Mouse (Mus musculus) forebrain, embryonic 16.5 days (tissue): ENCODE measurements at regions not wholly inside any gene's neighbourhood (a gene's known extent, or its start where the extent isn't known, plus 50 kb on each side); places are given as distances from the start of the nearest gene placed in this dataset.

Experiments
- ATAC-seq: fragments of 200-750 bp; cut with Nextera tagmentation; 2 replicates; pipeline ENCODE4 v1.8.0; 2017; ENCODE audit warnings: mild to moderate bottlenecking, moderate library complexity
- H3K27ac ChIP-seq: fragments of 300-500 bp; sonication (generic); 2 replicates; pipeline ENCODE4 v1.5.1; 2014; ENCODE audit warnings: low read length, control low read depth
- H3K27me3 ChIP-seq: fragments of 300-500 bp; sonication (generic); replicated peaks from 2 replicates; pipeline ENCODE4 v1.6.1; 2014; ENCODE audit warnings: low read length; ENCODE audit not compliant: control insufficient read depth, insufficient read depth
- H3K36me3 ChIP-seq: fragments of 300-500 bp; sonication (generic); 2 replicates; pipeline ENCODE4 v1.6.1; 2014; ENCODE audit not compliant: control insufficient read depth, insufficient read depth
- H3K4me1 ChIP-seq: fragments of 300-500 bp; sonication (generic); replicated peaks from 2 replicates; pipeline ENCODE4 v1.6.1; 2014; ENCODE audit warnings: low read length; ENCODE audit not compliant: control insufficient read depth, insufficient read depth
- H3K4me2 ChIP-seq: fragments of 300-500 bp; sonication (generic); 2 replicates; pipeline ENCODE4 v1.6.1; 2014; ENCODE audit warnings: mild to moderate bottlenecking, low read length, control low read depth
- H3K4me3 ChIP-seq: fragments of 300-500 bp; sonication (generic); replicated peaks from 2 replicates; pipeline ENCODE4 v1.5.1; 2014; ENCODE audit warnings: mild to moderate bottlenecking, low read length, control low read depth
- H3K9ac ChIP-seq: fragments of 300-500 bp; sonication (generic); replicated peaks from 2 replicates; pipeline ENCODE4 v1.6.1; 2014; ENCODE audit warnings: low read depth, low read length, control low read depth
- H3K9me3 ChIP-seq: fragments of 300-500 bp; sonication (generic); 2 replicates; pipeline ENCODE4 v1.6.1; 2016; ENCODE audit warnings: low read length; ENCODE audit not compliant: control insufficient read depth
- WGBS: fragments of 180-500 bp; shearing (Covaris S2); extraction: QIAGEN DNeasy Blood & Tissue Kit; methylation state at CpG from one replicate; pipeline ENCODE4 v1.1.7; 2014; 5-methylcytosine and 5-hydroxymethylcytosine counted together

DNA sequence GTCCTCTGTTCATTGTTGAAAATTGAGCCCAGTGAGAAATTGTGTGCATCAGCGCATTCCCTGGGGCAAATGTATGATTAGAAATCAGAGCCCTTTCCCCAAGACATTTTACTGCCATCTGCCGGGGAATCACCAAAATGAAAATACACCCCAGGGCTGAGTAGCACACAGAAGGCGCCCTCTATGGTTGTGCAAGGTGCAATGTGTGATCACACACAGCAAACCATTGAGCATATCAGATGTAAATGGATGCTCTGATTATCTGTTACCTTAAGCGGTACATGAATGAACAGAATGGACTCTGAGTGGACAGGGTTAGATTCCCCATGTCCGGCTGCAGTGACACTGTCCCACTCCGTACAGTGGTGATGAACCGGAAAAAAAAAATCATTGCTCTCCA is 172.4 kb downstream of the Bmp2 start:
- no peak overlapping the region for H3K4me3 ChIP-seq
- peaks cover 7% of the 10 kb centered on the region for H3K4me1 ChIP-seq
- no peaks in the 10 kb centered on the region for H3K36me3 ChIP-seq
- H3K27ac ChIP-seq, result no peak overlapping the region
- H3K27me3 ChIP-seq, result no peaks in the 10 kb centered on the region
- no peak overlapping the region for H3K4me2 ChIP-seq
- H3K9ac ChIP-seq, result no peak overlapping the region
- H3K9me3 ChIP-seq, result no peaks in the 10 kb centered on the region
- peak; percentile 66 for ATAC-seq
- 60% methylated on average over 7 of the region's 7 CpGs for WGBS

- ATAC-seq, result peak; percentile 84
- no peak overlapping the region for H3K4me3 ChIP-seq
- H3K9ac ChIP-seq, result no peak overlapping the region
- no peak overlapping the region for H3K4me2 ChIP-seq
- no peaks in the 10 kb centered on the region for H3K36me3 ChIP-seq
- no peaks in the 10 kb centered on the region for H3K27me3 ChIP-seq
- H3K9me3 ChIP-seq, result no peaks in the 10 kb centered on the region
- H3K27ac ChIP-seq, result no peak overlapping the region
- peaks cover 7% of the 10 kb centered on the region for H3K4me1 ChIP-seq
- WGBS, result 22% methylated on average over 6 of the region's 6 CpGs
These were observed 172.8 kb downstream of the Bmp2 start for GRCm38 (mm10) chr2:133724757-133725156.

GRCm38 (mm10) chr2:133734469-133735225 is 182.7 kb downstream of the Bmp2 start:
- Histone ChIP-seq H3K27me3 (no peaks in the 10 kb centered on the region), H3K4me3 (no peak overlapping the region), H3K4me2 (no peak overlapping the region), H3K27ac (no peak overlapping the region), H3K36me3 (no peaks in the 10 kb centered on the region), H3K4me1 (no peaks in the 10 kb centered on the region), H3K9ac (no peak overlapping the region), H3K9me3 (no peaks in the 10 kb centered on the region)
- 26% methylated on average over 9 of the region's 9 CpGs for WGBS
- no peak for ATAC-seq

DNA sequence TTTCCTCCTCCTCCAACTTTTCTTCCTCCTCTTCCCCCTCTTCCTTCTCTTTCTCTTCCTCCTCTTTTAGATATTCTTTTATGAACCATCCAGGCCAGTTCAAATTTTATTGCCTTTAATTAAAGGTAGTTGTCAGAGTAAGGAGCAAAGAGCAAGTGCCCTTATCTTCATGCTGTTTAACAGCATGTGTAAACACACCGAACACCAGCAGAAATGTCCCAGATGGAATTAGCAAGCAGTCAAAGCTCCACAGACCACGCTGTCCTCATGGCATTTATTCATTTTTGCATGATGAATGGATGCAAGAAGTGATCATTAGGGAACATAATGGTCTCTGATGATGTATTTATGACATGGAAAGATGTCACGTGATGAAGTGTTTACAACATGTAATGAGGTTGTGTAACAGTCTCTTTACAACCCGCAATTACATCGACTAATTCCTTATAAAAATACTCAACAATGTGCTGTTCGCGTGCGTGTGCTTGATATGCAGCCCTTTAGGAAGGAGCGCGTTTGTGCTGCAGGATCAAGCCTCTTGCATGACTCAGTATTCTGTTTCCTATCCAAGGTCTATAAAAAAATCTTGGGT is 187.0 kb downstream of the Bmp2 start:
- 80% methylated on average over 10 of the region's 10 CpGs for WGBS
- H3K4me3 ChIP-seq, result no peak overlapping the region
- no peak overlapping the region for H3K4me2 ChIP-seq
- no peak overlapping the region for H3K9ac ChIP-seq
- no peaks in the 10 kb centered on the region for H3K9me3 ChIP-seq
- no peak overlapping the region for H3K27ac ChIP-seq
- no peaks in the 10 kb centered on the region for H3K4me1 ChIP-seq
- peak; percentile 52 for ATAC-seq
- H3K36me3 ChIP-seq, result no peaks in the 10 kb centered on the region
- H3K27me3 ChIP-seq, result no peaks in the 10 kb centered on the region

- Histone ChIP-seq H3K4me3 (no peak overlapping the region), H3K4me2 (no peak overlapping the region), H3K27me3 (no peaks in the 10 kb centered on the region), H3K9ac (no peak overlapping the region), H3K4me1 (no peaks in the 10 kb centered on the region), H3K9me3 (no peaks in the 10 kb centered on the region), H3K36me3 (no peaks in the 10 kb centered on the region), H3K27ac (no peak overlapping the region)
- 31% methylated on average over 4 of the region's 4 CpGs for WGBS
- ATAC-seq, result no peak
These were observed 196.5 kb downstream of the Bmp2 start for GRCm38 (mm10) chr2:133748493-133748892.

DNA sequence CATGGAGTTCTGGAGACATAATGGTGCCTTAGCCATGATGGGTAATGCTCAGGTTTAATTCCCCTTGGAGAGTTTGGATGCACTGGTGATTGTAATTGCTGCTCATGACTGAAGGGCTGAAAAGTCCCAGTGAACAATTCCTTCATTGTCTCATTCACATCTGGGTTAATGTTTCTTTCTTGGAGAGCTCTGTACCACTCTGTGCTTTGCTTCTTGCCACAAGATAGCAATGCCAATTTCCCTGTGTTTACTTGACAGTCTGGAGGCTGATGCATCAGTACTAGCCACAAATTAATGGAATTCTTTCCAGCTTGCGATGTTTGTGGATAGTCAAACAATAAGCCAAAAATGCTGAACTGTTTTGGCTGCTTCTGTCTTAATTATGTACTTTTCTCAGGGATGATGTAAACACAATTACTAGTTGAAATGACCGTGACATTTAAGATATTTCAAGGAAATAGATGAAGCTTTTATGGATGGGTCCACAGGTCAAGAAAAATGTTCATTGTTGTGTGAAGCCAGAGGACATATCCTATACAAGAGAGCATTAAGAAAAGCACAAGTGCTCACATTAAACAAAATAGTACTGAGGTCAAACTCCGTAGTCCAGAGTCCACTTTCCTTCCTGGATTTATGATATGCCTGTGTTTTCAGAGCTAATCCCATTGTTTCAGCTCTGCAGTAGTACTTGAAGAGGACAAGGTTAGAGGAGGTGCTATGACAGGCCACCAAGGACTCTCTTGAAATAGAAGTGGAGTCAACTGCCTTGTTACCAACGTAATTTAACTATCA is 198.1 kb downstream of the Bmp2 start:
- no peaks in the 10 kb centered on the region for H3K27me3 ChIP-seq
- 79% methylated on average over 4 of the region's 4 CpGs for WGBS
- no peaks in the 10 kb centered on the region for H3K4me1 ChIP-seq
- H3K4me2 ChIP-seq, result no peak overlapping the region
- H3K4me3 ChIP-seq, result no peak overlapping the region
- ATAC-seq, result no peak
- H3K9me3 ChIP-seq, result no peaks in the 10 kb centered on the region
- no peaks in the 10 kb centered on the region for H3K36me3 ChIP-seq
- no peak overlapping the region for H3K9ac ChIP-seq
- no peak overlapping the region for H3K27ac ChIP-seq

DNA sequence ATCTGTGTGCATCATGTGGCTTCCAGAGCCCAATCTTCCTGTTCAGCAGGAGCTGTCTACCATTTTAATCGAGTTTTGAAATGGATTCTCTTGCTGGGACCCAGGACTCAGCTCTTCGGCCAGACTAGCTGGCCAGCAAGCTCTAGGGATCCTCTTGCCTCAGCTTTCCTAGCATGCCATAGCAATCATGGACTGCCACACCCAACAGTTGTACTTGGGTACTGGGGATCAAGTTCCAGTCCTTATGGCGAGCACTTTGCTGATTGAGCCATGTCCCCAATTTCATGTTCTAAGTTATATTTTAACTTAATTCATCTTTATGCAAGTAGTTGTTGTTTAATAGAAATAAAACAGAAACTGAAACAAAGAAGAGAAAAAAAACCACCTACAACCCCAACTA is 202.1 kb downstream of the Bmp2 start:
- Histone ChIP-seq H3K27me3 (no peaks in the 10 kb centered on the region), H3K4me3 (no peak overlapping the region), H3K4me1 (no peaks in the 10 kb centered on the region), H3K9ac (no peak overlapping the region), H3K4me2 (no peak overlapping the region), H3K27ac (no peak overlapping the region), H3K9me3 (no peaks in the 10 kb centered on the region), H3K36me3 (no peaks in the 10 kb centered on the region)
- ATAC-seq, result no peak
- WGBS, result 80% methylated on average over 3 of the region's 3 CpGs

DNA sequence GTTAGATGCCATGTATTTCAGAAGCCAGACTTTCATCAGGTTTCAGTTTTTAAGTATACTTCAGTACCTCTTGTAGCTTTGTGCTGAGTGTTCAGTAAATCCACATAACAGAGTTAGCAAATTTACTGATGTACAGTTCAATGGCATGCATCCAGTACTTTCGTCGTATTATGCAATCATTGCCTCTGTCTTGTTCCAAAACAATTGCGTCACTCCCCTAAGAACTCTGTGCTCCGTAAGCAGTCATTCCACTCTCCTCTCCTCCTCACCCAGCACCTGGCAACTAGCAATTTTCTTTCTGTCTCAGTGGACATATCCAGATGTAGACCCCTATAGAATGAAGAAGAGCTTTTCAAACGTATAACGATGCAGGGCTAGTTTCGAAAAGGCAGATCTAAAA is 209.5 kb downstream of the Bmp2 start:
- H3K4me2 ChIP-seq, result no peak overlapping the region
- no peak overlapping the region for H3K4me3 ChIP-seq
- H3K36me3 ChIP-seq, result no peaks in the 10 kb centered on the region
- ATAC-seq, result no peak
- H3K9ac ChIP-seq, result no peak overlapping the region
- no peak overlapping the region for H3K27ac ChIP-seq
- WGBS, result 60% methylated on average over 7 of the region's 7 CpGs
- H3K27me3 ChIP-seq, result no peaks in the 10 kb centered on the region
- H3K9me3 ChIP-seq, result no peaks in the 10 kb centered on the region
- H3K4me1 ChIP-seq, result no peaks in the 10 kb centered on the region

GRCm38 (mm10) chr2:133768546-133768945 is 216.6 kb downstream of the Bmp2 start:
- H3K4me1 ChIP-seq, result no peaks in the 10 kb centered on the region
- no peak overlapping the region for H3K9ac ChIP-seq
- 88% methylated on average over 1 of the region's 1 CpGs for WGBS
- no peak for ATAC-seq
- H3K27me3 ChIP-seq, result no peaks in the 10 kb centered on the region
- H3K4me2 ChIP-seq, result no peak overlapping the region
- no peaks in the 10 kb centered on the region for H3K36me3 ChIP-seq
- H3K9me3 ChIP-seq, result no peaks in the 10 kb centered on the region
- no peak overlapping the region for H3K4me3 ChIP-seq
- H3K27ac ChIP-seq, result no peak overlapping the region
